Mouse (Mus musculus) CD8-positive naive resting alpha-beta T cell, adult 2 months (primary cell): ENCODE results near the gene Ace3.

Source experiments
- DNase-seq, 2 experiments: peaks; one replicate each; pipeline ENCODE4 v3.0.0; 2022; ENCODE audit warnings: low read depth in 2 of 2, low spot score in 2 of 2

Ace3 gene

DNA sequence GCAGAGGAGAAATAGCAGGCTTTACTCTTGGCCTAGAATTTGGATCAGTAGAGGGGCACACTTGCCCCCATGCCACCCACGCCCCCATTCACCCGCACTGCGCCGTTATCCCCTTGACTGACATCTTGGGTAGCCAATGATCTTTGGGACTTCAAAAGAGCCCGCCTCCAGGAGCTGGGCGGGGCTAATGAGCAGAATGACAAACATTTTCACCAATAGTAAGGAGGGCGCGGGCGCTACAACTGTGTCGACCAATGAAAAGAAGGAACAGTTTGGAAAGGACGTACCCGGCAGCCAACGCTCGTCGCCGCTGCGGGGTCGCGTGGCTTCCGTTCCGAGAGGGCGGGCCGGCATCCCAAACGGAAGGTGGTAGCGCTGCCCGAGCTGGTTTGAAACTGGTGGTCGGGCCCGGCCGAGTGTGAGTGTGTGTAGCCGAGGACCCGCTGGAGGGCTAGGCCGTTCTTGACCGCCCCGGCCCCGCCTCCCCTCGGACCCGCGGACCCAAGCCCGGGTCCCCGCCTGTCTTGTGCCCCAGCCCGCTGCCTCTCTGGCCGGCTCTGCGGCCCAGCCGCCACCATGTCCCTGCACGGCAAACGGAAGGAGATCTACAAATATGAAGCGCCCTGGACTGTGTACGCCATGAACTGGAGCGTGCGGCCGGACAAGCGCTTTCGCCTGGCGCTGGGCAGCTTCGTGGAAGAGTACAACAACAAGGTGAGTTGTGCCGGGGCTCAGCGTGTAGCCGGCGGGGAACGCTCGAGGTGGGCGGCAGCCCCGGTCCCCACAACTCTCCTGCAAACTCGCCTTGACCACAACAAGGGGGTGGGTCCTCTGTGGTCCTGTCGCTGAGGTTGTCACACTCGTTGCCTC, 42.3 kb downstream of the Ace3 start, which contains the start of gene Dcaf7:
Gene Dcaf7 (plus strand): TSS at position 325 of the 870 bp plus-strand sequence.
- DNase-seq = peak; percentile 98 to 100

DNA sequence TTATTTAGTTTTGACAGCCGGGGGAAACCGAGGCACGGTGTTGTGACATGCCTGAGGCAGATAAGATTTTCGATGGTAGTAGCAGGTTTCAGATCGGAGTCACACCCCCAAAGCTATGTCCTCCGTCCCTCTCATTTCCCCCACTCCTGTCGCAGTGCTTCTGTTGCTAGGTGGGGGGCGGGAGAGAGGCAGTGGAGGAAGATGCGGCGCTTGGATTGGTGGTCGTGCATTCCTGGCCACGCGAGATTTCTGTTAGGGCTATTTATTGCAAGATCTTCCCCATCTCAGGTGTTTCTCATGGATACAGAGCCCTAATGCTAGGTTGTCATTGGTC, 42.9 kb downstream of the Ace3 start:
- DNase-seq = peak; percentile 20 to 51

DNA sequence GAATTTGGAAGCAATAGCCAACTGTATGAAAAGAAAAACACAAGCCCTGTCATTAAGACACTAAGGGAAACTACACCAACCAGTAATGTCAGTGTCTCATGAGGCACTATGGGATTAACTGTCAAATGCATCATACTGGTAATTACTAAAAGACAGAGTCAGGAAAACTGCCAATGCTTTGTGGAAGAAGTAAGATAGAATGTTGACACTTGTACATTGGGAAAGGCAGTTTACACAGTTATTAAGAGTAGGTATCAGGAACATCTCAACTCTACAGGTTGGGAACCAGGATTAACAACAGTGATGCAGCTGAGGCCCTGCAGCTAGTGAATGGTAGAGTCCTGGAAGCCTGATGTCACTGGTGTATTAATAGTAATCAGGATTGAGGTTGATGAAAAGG, 49.9 kb downstream of the Ace3 start:
- no peak for DNase-seq

DNA sequence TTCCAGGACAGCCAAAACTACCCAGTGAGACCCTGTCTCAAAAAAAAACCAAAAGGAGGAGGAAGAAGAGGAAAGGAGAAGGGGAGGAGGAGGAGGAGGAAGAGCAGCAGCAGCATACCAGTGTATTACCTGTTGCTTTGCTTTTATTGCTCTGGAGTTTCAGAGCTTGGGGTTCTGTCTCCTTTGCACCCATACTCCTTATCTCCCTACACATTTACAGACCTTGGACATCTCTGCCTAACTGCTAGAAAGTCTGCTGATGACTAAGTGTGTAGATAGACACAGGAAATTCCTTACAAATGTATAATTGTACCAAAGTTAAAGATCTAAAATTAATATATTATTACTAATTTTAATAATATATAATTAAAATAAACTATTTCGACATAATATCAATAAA, 50.8 kb downstream of the Ace3 start:
- no peak for DNase-seq

DNA sequence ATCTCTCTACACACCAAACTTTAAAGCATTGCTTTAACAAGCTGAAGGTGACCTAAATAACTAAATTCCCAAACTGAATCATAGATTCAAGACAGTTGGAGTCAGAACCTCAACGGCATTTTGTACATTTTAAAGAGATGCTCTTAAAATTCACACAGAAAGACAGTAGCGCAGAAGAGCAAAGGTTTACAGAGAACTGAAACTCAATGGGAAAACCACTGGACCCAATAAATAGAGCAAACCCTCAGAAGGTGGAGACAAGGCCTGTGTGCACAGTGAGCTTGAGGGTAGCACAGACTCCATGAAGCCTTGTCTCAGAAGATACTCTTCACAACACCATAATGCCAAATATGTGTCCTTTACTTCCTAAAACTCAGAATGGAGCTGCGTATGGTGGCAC, 51.3 kb downstream of the Ace3 start:
- no peak for DNase-seq

DNA sequence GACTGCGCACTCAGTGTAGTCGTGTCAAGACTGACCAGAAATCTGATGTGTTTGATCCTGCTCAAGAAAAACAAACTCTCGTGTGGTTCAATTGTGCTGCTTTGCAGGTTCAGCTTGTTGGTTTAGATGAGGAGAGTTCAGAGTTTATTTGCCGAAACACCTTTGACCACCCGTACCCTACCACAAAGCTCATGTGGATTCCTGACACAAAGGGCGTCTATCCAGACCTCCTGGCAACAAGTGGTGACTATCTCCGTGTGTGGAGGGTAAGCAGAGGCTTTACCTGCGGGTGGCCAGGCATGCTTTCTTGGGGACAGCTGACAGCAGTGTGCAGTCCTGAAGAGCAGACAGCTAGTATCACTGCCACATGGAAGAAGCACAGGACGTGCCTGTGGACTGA, 52.1 kb downstream of the Ace3 start:
- no peak for DNase-seq

DNA sequence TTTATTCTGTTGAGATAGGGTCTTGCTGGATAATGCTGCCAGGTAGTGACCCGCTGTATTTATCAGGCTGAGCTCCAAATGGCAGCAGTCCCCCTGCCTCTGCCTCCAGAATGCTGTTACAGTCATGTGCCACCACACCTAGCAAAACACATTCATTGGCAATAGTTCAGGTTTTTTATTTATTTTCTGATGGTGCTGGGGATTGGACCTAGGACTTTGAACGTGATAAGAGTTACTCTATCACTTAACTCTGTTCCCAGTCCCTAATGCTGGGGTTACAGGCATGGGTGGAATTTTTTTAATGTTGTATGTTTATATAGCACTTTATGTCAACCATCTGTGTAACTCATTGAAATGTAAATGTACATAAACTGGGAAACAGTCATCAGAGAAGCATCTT, 59.4 kb downstream of the Ace3 start:
- DNase-seq = no peak

DNA sequence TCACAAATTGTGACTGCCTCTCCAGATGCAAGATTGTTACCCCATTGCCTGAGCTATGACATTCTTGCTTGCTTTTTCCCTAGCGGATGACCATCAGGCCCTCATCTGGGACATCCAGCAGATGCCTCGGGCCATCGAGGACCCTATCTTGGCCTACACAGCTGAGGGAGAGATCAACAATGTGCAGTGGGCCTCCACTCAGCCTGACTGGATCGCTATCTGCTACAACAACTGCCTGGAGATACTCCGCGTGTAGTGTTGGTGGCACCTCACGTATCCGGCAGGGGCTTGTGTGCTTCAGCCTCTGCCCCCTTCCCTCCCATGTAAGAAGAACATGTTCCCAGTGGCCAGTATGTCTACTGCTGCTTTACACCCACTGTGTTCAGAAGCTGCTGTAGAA, 60.1 kb downstream of the Ace3 start:
- DNase-seq = no peak
